Mouse (Mus musculus) granulocyte monocyte progenitor cell, adult 5-6 weeks (primary cell): ENCODE data around the gene Prelid1. TPM values are rescaled to one million over a fixed set of nuclear protein-coding genes. Genes with fewer than 3 reads are reported as not detected.

Source experiments
- total RNA-seq, 2 experiments: library from RNA; stranded (forward) in 1 of 2; stranded (reverse) in 1 of 2; fragments of 200-712, 200-1000 nt in 1 of 2; fragments of >200 nt in 1 of 2; fragmentation: Nextera tagmentation in 1 of 2; gene quantifications; 2 replicates each; pipeline ENCODE4 v1.2.3; 2014 to 2017

Gene Prelid1
- total RNA-seq, 2 experiments from 2014 or later, result 115 to 296 TPM

Other genes starting within 250 kb of the Prelid1 start
- 40.7 and 43.8 TPM in 2 replicates for gene Uimc1, start 220.2 kb upstream of the Prelid1 start, total RNA-seq (2014; fragmentation: Nextera tagmentation)
- gene Uimc1, start 220.2 kb upstream of the Prelid1 start, total RNA-seq (2017), result 60.8 and 64.3 TPM in 2 replicates
- 12.3 and 36.2 TPM in 2 replicates for gene Zfp346, start 215.2 kb upstream of the Prelid1 start, total RNA-seq (2014; fragmentation: Nextera tagmentation)
- gene Zfp346, start 215.2 kb upstream of the Prelid1 start, total RNA-seq (2017), result 5.3 and 8.4 TPM in 2 replicates
- not detected in 2 replicates for gene Gm17617, start 187.0 kb upstream of the Prelid1 start, total RNA-seq (2014; fragmentation: Nextera tagmentation)
- not detected in 2 replicates for gene Gm17617, start 187.0 kb upstream of the Prelid1 start, total RNA-seq (2017)
- gene Fgfr4, start 167.9 kb upstream of the Prelid1 start, total RNA-seq (2014; fragmentation: Nextera tagmentation), result not detected in 2 replicates
- not detected in 2 replicates for gene Fgfr4, start 167.9 kb upstream of the Prelid1 start, total RNA-seq (2017)
- gene Nsd1, start 110.7 kb upstream of the Prelid1 start, total RNA-seq (2014; fragmentation: Nextera tagmentation), result 105 and 147 TPM in 2 replicates
- 84.2 and 93.6 TPM in 2 replicates for gene Nsd1, start 110.7 kb upstream of the Prelid1 start, total RNA-seq (2017)
- 87.6 and 100 TPM in 2 replicates for gene Rab24, start 1.4 kb downstream of the Prelid1 start, total RNA-seq (2014; fragmentation: Nextera tagmentation)
- gene Rab24, start 1.4 kb downstream of the Prelid1 start, total RNA-seq (2017), result 34.3 and 37.4 TPM in 2 replicates
- gene Mxd3, start 9.3 kb downstream of the Prelid1 start, total RNA-seq (2014; fragmentation: Nextera tagmentation), result 1.3 and 2.0 TPM in 2 replicates
- 3.8 and 4.7 TPM in 2 replicates for gene Mxd3, start 9.3 kb downstream of the Prelid1 start, total RNA-seq (2017)
- gene Lman2, start 42.3 kb downstream of the Prelid1 start, total RNA-seq (2014; fragmentation: Nextera tagmentation), result 150 and 177 TPM in 2 replicates
- 128 and 145 TPM in 2 replicates for gene Lman2, start 42.3 kb downstream of the Prelid1 start, total RNA-seq (2017)
- gene Rgs14, start 49.2 kb downstream of the Prelid1 start, total RNA-seq (2014; fragmentation: Nextera tagmentation), result 12.8 and 16.4 TPM in 2 replicates
- gene Rgs14, start 49.2 kb downstream of the Prelid1 start, total RNA-seq (2017), result 7.0 and 8.8 TPM in 2 replicates
- gene Slc34a1, start 77.7 kb downstream of the Prelid1 start, total RNA-seq (2014; fragmentation: Nextera tagmentation), result not detected in 2 replicates
- 0.56 TPM in 1 of 2 replicates, not detected in the other for gene Slc34a1, start 77.7 kb downstream of the Prelid1 start, total RNA-seq (2017)
- gene Pfn3, start 94.7 kb downstream of the Prelid1 start, total RNA-seq (2014; fragmentation: Nextera tagmentation), result not detected in 2 replicates
- gene Pfn3, start 94.7 kb downstream of the Prelid1 start, total RNA-seq (2017), result not detected in 2 replicates
- gene F12, start 106.3 kb downstream of the Prelid1 start, total RNA-seq (2014; fragmentation: Nextera tagmentation), result not detected in 2 replicates
- not detected in 2 replicates for gene F12, start 106.3 kb downstream of the Prelid1 start, total RNA-seq (2017)
- 56.7 and 62.4 TPM in 2 replicates for gene Grk6, start 124.6 kb downstream of the Prelid1 start, total RNA-seq (2014; fragmentation: Nextera tagmentation)
- 64.8 and 67.5 TPM in 2 replicates for gene Grk6, start 124.6 kb downstream of the Prelid1 start, total RNA-seq (2017)
- 1.9 TPM in 1 of 2 replicates, not detected in the other for gene Prr7, start 143.8 kb downstream of the Prelid1 start, total RNA-seq (2014; fragmentation: Nextera tagmentation)
- 1.6 TPM in 1 of 2 replicates, not detected in the other for gene Prr7, start 143.8 kb downstream of the Prelid1 start, total RNA-seq (2017)
- 0.19 and 1.4 TPM in 2 replicates for gene Dbn1, start 167.6 kb downstream of the Prelid1 start, total RNA-seq (2014; fragmentation: Nextera tagmentation)
- gene Dbn1, start 167.6 kb downstream of the Prelid1 start, total RNA-seq (2017), result 1.6 and 1.9 TPM in 2 replicates
- 10.2 and 23.3 TPM in 2 replicates for gene Pdlim7, start 193.2 kb downstream of the Prelid1 start, total RNA-seq (2014; fragmentation: Nextera tagmentation)
- gene Pdlim7, start 193.2 kb downstream of the Prelid1 start, total RNA-seq (2017), result 4.1 and 5.7 TPM in 2 replicates
- gene Dok3, start 208.8 kb downstream of the Prelid1 start, total RNA-seq (2014; fragmentation: Nextera tagmentation), result 26.2 and 59.4 TPM in 2 replicates
- 32.7 and 40.6 TPM in 2 replicates for gene Dok3, start 208.8 kb downstream of the Prelid1 start, total RNA-seq (2017)
- 54.4 and 69.5 TPM in 2 replicates for gene Ddx41, start 216.2 kb downstream of the Prelid1 start, total RNA-seq (2014; fragmentation: Nextera tagmentation)
- 73.7 and 81.8 TPM in 2 replicates for gene Ddx41, start 216.2 kb downstream of the Prelid1 start, total RNA-seq (2017)